Mouse (Mus musculus) liver, embryonic 15.5 days (tissue): Measurements from ENCODE around the gene Lgals12. TPM values are rescaled to one million over a fixed set of nuclear protein-coding genes. Genes with fewer than 3 reads are reported as not detected.

Experiments used
- ATAC-seq: fragments of 200-750 bp; cut with Nextera tagmentation; 2 replicates; pipeline ENCODE4 v1.8.0; 2017; ENCODE audit warnings: moderate number of reproducible peaks, mild to moderate bottlenecking, moderate library complexity; ENCODE audit not compliant: insufficient read depth
- H3K27ac ChIP-seq: fragments of 300-500 bp; sonication (generic); replicated peaks from 2 replicates; pipeline ENCODE4 v1.5.1; 2015; ENCODE audit warnings: mild to moderate bottlenecking, inconsistent platforms
- H3K27me3 ChIP-seq: fragments of 300-500 bp; sonication (generic); 2 replicates; pipeline ENCODE4 v1.6.1; 2015; ENCODE audit warnings: mild to moderate bottlenecking, inconsistent platforms
- H3K36me3 ChIP-seq: fragments of 300-500 bp; sonication (generic); replicated peaks from 2 replicates; pipeline ENCODE4 v1.6.1; 2015; ENCODE audit warnings: moderate library complexity, mild to moderate bottlenecking, inconsistent platforms
- H3K4me1 ChIP-seq: fragments of 300-500 bp; sonication (generic); replicated peaks from 2 replicates; pipeline ENCODE4 v1.6.1; 2015; ENCODE audit warnings: inconsistent platforms
- H3K4me2 ChIP-seq: fragments of 300-500 bp; sonication (generic); 2 replicates; pipeline ENCODE4 v1.6.1; 2015; ENCODE audit warnings: moderate library complexity, mild to moderate bottlenecking, inconsistent platforms
- H3K4me3 ChIP-seq: fragments of 300-500 bp; sonication (generic); replicated peaks from 2 replicates; pipeline ENCODE4 v1.5.1; 2015; ENCODE audit warnings: mild to moderate bottlenecking, inconsistent platforms
- H3K9ac ChIP-seq: fragments of 300-500 bp; sonication (generic); 2 replicates; pipeline ENCODE4 v1.6.1; 2015; ENCODE audit warnings: moderate library complexity, mild to moderate bottlenecking, inconsistent platforms
- H3K9me3 ChIP-seq: fragments of 300-500 bp; sonication (generic); replicated peaks from 2 replicates; pipeline ENCODE4 v1.6.1; 2016; ENCODE audit warnings: inconsistent platforms
- WGBS: fragments of 180-500 bp; shearing (Covaris S2); methylation state at CpG from one replicate; pipeline ENCODE4 v1.1.7; 2015; ENCODE audit warnings: mixed read lengths; ENCODE audit not compliant: insufficient replicate concordance; 5-methylcytosine and 5-hydroxymethylcytosine counted together
- polyA plus RNA-seq: library from polyadenylated mRNA; unstranded; fragments of >200 nt; fragmentation: Nextera tagmentation; extraction: Ambion mirVana; gene quantifications from 2 replicates; pipeline ENCODE4 v1.2.1, GENCODE M21; 2015

The Lgals12 gene
- polyA plus RNA-seq, 1 experiment from 2014 or later = not detected

- H3K27ac ChIP-seq = no peak overlapping the region
These were observed 836 bp downstream of the Lgals12 start for GRCm38 (mm10) chr19:7605930-7606783.

GRCm38 (mm10) chr19:7605013-7605412 is 2.0 kb downstream of the Lgals12 start:
- Histone ChIP-seq H3K27ac (no peak overlapping the region), H3K9me3 (no peaks in the 10 kb centered on the region), H3K4me2 (no peak overlapping the region), H3K4me3 (no peak overlapping the region), H3K36me3 (no peaks in the 10 kb centered on the region), H3K27me3 (peaks cover 29% of the 10 kb centered on the region), H3K4me1 (peaks cover 7% of the 10 kb centered on the region; the same call in 1 of the 2 replicates), H3K9ac (no peak overlapping the region)
- no peak for ATAC-seq

More at GRCm38 (mm10) chr19:7605930-7606783, 836 bp downstream of the Lgals12 start:
- Histone ChIP-seq H3K4me2 (peak overlapping the region; percentile 46), H3K27me3 (peaks cover 36% of the 10 kb centered on the region), H3K9ac (no peak overlapping the region), H3K36me3 (no peaks in the 10 kb centered on the region), H3K9me3 (no peaks in the 10 kb centered on the region), H3K4me1 (peaks cover 7% of the 10 kb centered on the region; the same call in 1 of the 2 replicates), H3K4me3 (no peak overlapping the region)
- ATAC-seq = no peak
- 15% methylated on average over 15 of the region's 15 CpGs for WGBS

- H3K9me3 ChIP-seq = no peaks in the 10 kb centered on the region
- ATAC-seq = no peak
- H3K4me2 ChIP-seq = no peak overlapping the region
- H3K4me3 ChIP-seq = no peak overlapping the region
- 65% methylated on average over 10 of the region's 10 CpGs for WGBS
- no peak overlapping the region for H3K9ac ChIP-seq
- peaks cover 26% of the 10 kb centered on the region for H3K27me3 ChIP-seq
- no peak overlapping the region for H3K27ac ChIP-seq
- H3K36me3 ChIP-seq = no peaks in the 10 kb centered on the region
- peaks cover 7% of the 10 kb centered on the region; the same call in 1 of the 2 replicates for H3K4me1 ChIP-seq
These were observed 2.9 kb downstream of the Lgals12 start for GRCm38 (mm10) chr19:7604107-7604506.

GRCm38 (mm10) chr19:7601551-7601950 is 5.4 kb downstream of the Lgals12 start:
- H3K27me3 ChIP-seq = peaks cover 7% of the 10 kb centered on the region
- H3K27ac ChIP-seq = no peak overlapping the region
- no peak for ATAC-seq
- no peaks in the 10 kb centered on the region for H3K9me3 ChIP-seq
- H3K4me1 ChIP-seq = peaks cover 3% of the 10 kb centered on the region; the same call in 1 of the 2 replicates
- no peak overlapping the region for H3K9ac ChIP-seq
- no peaks in the 10 kb centered on the region for H3K36me3 ChIP-seq
- H3K4me2 ChIP-seq = no peak overlapping the region
- no peak overlapping the region for H3K4me3 ChIP-seq
- 53% methylated on average over 4 of the region's 4 CpGs for WGBS

- no peak for ATAC-seq
- Histone ChIP-seq H3K36me3 (no peaks in the 10 kb centered on the region), H3K4me1 (no peaks in the 10 kb centered on the region), H3K27ac (no peak overlapping the region), H3K4me3 (no peak overlapping the region), H3K4me2 (no peak overlapping the region), H3K9ac (no peak overlapping the region), H3K9me3 (no peaks in the 10 kb centered on the region), H3K27me3 (no peaks in the 10 kb centered on the region)
- WGBS = 34% methylated on average over 4 of the region's 4 CpGs
These were observed 8.5 kb downstream of the Lgals12 start for GRCm38 (mm10) chr19:7598481-7598880.

GRCm38 (mm10) chr19:7595534-7595933 is 11.5 kb downstream of the Lgals12 start:
- Histone ChIP-seq H3K27me3 (no peaks in the 10 kb centered on the region), H3K27ac (no peak overlapping the region), H3K4me2 (no peak overlapping the region), H3K4me1 (no peaks in the 10 kb centered on the region), H3K36me3 (no peaks in the 10 kb centered on the region), H3K9ac (no peak overlapping the region), H3K9me3 (no peaks in the 10 kb centered on the region), H3K4me3 (no peak overlapping the region)
- whole genome bisulfite sequencing = 13% methylated on average over 2 of the region's 2 CpGs
- no peak for ATAC-seq

GRCm38 (mm10) chr19:7592018-7592417 is 15.0 kb downstream of the Lgals12 start:
- Histone ChIP-seq H3K4me1 (no peaks in the 10 kb centered on the region), H3K4me3 (no peak overlapping the region), H3K36me3 (peaks cover 13% of the 10 kb centered on the region; the same call in 1 of the 2 replicates), H3K9me3 (0 out of 2 replicates have a peak, but pooled peaks cover 3% of the 10 kb centered on the region), H3K27me3 (no peaks in the 10 kb centered on the region), H3K4me2 (no peak overlapping the region), H3K9ac (no peak overlapping the region), H3K27ac (no peak overlapping the region)
- 54% methylated on average over 3 of the region's 3 CpGs for WGBS
- no peak for ATAC-seq

GRCm38 (mm10) chr19:7590795-7591194 is 16.2 kb downstream of the Lgals12 start:
- Histone ChIP-seq H3K4me3 (no peak overlapping the region), H3K27ac (no peak overlapping the region), H3K9me3 (0 out of 2 replicates have a peak, but pooled peaks cover 3% of the 10 kb centered on the region), H3K27me3 (no peaks in the 10 kb centered on the region), H3K36me3 (peaks cover 22% of the 10 kb centered on the region; the same call in 1 of the 2 replicates), H3K9ac (no peak overlapping the region), H3K4me1 (no peaks in the 10 kb centered on the region), H3K4me2 (no peak overlapping the region)
- ATAC-seq = no peak

GRCm38 (mm10) chr19:7585764-7586163 is 21.2 kb downstream of the Lgals12 start:
- Histone ChIP-seq H3K4me2 (no peak overlapping the region), H3K27me3 (no peaks in the 10 kb centered on the region), H3K36me3 (peaks cover 34% of the 10 kb centered on the region; the same call in 1 of the 2 replicates), H3K4me3 (no peak overlapping the region), H3K9me3 (0 out of 2 replicates have a peak, but pooled peaks cover 3% of the 10 kb centered on the region), H3K4me1 (peaks cover 8% of the 10 kb centered on the region; the same call in 1 of the 2 replicates), H3K9ac (no peak overlapping the region), H3K27ac (no peak overlapping the region)
- 82% methylated on average over 6 of the region's 6 CpGs for WGBS
- ATAC-seq = no peak

GRCm38 (mm10) chr19:7585279-7585678 is 21.7 kb downstream of the Lgals12 start:
- Histone ChIP-seq H3K9ac (no peak overlapping the region), H3K36me3 (peaks cover 34% of the 10 kb centered on the region; the same call in 1 of the 2 replicates), H3K27me3 (no peaks in the 10 kb centered on the region), H3K27ac (no peak overlapping the region), H3K9me3 (0 out of 2 replicates have a peak, but pooled peaks cover 3% of the 10 kb centered on the region), H3K4me2 (no peak overlapping the region), H3K4me3 (no peak overlapping the region), H3K4me1 (peaks cover 8% of the 10 kb centered on the region; the same call in 1 of the 2 replicates)
- ATAC-seq = no peak
- WGBS = 85% methylated on average over 8 of the region's 8 CpGs

GRCm38 (mm10) chr19:7583599-7583998 is 23.4 kb downstream of the Lgals12 start:
- Histone ChIP-seq H3K27ac (no peak overlapping the region), H3K9me3 (0 out of 2 replicates have a peak, but pooled peaks cover 3% of the 10 kb centered on the region), H3K9ac (no peak overlapping the region), H3K4me2 (no peak overlapping the region), H3K36me3 (peaks cover 43% of the 10 kb centered on the region), H3K4me1 (peaks cover 8% of the 10 kb centered on the region; the same call in 1 of the 2 replicates), H3K27me3 (no peaks in the 10 kb centered on the region), H3K4me3 (no peak overlapping the region)
- 60% methylated on average over 3 of the region's 3 CpGs for WGBS
- ATAC-seq = no peak
